Mouse (Mus musculus): Measurements from ENCODE around the gene Ccdc73.
"Not testable (repeated sequence)": the region's sequence is repeated elsewhere in the genome, so short reads cannot be mapped to it uniquely, and the experiment has no call there.

Gene Ccdc73

DNA sequence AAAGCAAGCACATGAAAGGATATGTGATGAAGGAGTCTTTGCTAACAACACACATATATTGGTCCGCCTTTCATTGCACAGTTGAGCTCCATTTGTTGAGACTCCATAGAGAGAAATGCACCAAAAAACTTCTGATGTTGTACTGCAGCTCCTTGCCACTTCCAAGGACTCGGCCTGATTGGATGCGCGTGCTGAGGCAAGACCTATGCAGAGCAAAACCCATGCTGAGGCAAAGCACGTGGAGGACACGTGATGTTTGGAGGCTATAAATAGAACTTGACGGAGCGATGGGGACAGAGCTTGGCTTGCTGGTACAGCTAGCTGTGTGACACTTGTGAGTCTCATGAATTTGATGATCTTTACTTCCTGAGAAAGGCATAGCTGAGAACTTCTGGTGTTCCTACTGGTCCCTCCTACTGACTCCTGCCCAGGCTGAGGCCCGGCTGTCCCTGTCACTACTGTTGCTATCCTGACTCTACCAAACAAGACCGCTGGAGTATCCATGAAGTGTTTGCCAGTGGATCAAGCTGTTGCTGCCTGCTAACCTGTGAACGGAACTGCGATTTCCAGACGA is at the start of gene Ccdc73:
TSS of gene Ccdc73 (plus strand) at position 524 of the 574 bp plus-strand sequence.
- DNase-seq, result no peak

DNA sequence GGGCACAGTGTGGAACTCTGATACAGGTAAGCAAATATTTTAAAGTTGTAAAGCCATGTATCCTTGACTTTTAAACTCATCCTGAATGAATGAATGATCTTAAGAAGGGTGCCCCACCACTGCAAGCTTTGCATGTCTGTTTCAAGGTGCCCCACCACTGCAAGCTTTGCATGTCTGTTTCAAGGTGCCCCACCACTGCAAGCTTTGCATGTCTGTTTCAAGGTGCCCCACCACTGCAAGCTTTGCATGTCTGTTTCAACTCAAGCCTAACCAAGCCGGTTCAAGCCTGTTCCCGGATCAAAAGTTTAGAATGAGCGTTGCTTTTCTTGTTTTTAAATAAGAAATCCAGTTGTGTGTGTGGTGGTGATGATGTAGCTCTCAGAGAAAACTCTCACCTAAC is 48.8 kb upstream of the Ccdc73 start:
- DNase-seq, result not testable (repeated sequence)

DNA sequence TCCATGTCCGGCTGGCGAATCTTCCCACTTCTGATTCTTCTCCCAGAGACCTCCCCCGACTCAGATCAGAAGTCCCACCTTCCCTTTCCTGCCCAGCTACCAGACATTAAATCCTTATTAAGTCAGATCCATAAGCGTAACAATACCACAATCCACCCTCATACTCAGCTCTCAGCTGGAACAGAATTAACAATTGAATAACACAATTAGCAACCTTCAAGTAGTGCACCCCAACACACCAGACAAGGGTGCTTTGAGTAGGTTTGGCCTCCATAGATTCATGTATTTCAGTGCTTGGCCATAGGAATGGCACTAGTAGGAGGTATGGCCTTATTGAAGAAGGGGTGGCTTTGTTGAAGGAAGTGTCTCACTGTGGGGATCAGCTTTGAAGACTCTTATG is 41.4 kb upstream of the Ccdc73 start:
- DNase-seq, result no peak

- no peak for DNase-seq
Measured at GRCm38 (mm10) chr2:104832486-104832885, 35.1 kb upstream of the Ccdc73 start.

DNA sequence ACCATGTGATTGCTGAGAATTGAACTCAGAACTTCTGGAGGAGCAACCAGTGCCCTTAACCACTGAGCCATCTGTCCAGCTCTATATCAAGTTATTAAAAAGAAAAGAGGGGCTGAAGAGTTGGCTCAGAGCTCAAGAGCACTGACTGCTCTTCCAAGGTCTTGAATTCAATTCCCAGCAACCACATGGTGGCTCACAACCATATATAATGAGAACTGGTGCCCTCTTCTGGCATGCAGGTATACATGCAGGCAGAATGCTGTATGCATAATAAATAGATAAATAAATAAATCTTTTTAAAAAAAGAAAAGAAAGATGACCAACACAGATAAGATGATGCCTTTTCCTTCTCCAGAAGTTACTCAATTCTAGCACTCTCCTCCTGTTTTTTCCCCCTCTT is 26.6 kb upstream of the Ccdc73 start:
- DNase-seq, result no peak

DNA sequence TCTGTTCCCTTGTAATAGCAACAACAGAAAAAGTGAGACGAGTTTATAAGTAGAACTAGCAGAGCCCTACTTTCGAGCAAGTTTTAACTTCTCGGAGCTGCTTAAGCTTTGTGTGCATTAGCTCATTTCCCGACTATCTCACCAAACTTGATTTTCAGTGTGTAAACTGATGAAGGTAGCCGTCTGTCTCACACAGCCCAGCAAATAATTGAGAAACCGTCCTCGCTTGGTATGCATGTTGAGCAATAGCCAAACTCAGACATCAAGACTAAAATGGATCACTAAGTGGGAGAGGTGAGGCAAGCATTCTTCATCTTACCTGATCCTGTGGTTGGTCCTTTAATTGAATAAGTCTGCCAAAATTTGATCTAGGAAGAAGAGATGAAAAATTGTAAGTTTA is 25.9 kb upstream of the Ccdc73 start:
- DNase-seq, result no peak

DNA sequence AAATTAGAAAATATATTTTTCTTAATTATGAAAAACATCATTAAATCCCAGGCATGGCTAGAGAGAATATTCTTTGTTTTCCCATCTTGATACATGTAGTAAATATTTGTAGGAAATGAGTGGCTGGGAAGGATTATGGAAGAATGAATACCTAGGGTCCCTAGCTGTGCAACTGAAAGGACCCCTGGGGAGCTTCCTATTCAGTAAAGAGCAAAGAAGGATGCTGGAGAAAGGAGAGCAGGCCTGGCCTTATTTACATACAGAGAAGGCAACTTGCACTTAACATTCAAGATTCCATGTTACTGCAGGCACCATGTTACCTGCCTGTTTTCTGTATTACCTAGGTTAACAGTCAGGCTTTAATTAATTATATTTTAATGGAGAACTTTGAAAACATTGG is 25.0 kb upstream of the Ccdc73 start:
- no peak for DNase-seq

DNA sequence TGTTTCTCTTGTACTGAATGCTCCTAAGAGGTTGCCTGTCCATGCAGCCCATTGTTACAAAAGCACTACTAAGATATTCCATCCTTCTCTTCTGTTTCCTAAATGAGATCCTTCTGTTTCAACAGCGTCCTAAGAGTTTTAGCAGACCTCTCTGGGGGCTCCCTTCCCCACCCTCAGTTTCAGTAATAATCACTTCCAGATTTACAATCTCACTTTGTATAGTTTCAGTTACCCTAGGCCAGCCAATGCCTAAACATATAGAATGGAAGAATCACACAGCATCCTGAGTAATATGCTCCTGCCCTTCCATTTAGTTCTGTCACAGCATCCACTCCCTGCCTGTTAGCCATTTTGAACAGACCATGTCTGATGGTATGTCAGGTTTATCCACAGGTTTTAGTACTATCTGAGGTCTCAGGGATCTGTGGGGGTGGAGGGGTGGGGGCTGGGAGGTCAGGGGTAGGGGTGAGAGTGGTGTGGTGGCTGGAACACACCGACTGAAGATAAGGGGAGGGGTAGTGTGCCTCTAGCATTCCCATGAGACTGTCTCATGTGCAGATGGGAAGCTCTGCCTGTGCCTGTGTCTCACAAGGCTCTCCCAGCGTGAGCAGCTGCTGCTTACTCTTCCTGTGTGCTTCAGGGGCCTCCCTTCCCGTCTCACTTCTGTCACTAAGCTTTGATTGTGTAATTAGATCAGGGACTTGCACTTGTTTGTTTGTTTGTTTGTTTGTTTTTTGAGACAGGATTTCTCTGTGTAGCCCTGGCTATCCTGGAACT is 20.8 kb upstream of the Ccdc73 start:
- DNase-seq, result no peak

- DNase-seq, result no peak
Measured at GRCm38 (mm10) chr2:104847645-104848044, 20.0 kb upstream of the Ccdc73 start.

- no peak for DNase-seq
Measured at GRCm38 (mm10) chr2:104848235-104849161, 19.1 kb upstream of the Ccdc73 start.

- peak; percentile 18 to 37 for DNase-seq
Measured at GRCm38 (mm10) chr2:104849276-104849990, 18.2 kb upstream of the Ccdc73 start, which contains the start of gene Prrg4. Gene Prrg4 (minus strand): TSS chr2:104849876.

- DNase-seq, result no peak
Measured at GRCm38 (mm10) chr2:104849991-104850359, 17.6 kb upstream of the Ccdc73 start.

- DNase-seq, result no peak
Measured at GRCm38 (mm10) chr2:104851686-104852085, 15.9 kb upstream of the Ccdc73 start.

GRCm38 (mm10) chr2:104852546-104852945 is 15.1 kb upstream of the Ccdc73 start:
- no peak for DNase-seq

GRCm38 (mm10) chr2:104854836-104855235 is 12.8 kb upstream of the Ccdc73 start:
- no peak for DNase-seq

DNA sequence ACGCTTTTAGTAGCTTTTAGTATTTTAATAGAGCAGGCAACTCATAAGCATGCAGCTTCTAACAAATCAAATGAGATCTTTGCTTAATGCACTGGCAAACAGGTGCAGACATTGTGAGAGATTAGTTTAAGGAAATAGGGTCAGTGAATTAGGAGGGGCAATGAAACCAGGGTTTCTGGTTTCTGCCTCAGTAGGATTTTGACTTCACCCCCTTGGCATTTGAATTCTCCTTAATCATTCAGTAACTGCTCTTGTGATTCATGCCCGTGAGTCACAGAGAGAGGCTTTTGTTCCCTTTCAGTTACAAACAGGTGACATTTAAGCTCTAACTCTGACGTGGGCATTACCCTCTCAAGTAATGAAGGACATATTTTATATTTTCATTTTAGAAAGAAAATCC is 11.9 kb upstream of the Ccdc73 start:
- no peak for DNase-seq

- no peak for DNase-seq
Measured at GRCm38 (mm10) chr2:104856218-104856617, 11.4 kb upstream of the Ccdc73 start.

- not testable (repeated sequence) for DNase-seq
Measured at GRCm38 (mm10) chr2:104858083-104858482, 9.5 kb upstream of the Ccdc73 start.

DNA sequence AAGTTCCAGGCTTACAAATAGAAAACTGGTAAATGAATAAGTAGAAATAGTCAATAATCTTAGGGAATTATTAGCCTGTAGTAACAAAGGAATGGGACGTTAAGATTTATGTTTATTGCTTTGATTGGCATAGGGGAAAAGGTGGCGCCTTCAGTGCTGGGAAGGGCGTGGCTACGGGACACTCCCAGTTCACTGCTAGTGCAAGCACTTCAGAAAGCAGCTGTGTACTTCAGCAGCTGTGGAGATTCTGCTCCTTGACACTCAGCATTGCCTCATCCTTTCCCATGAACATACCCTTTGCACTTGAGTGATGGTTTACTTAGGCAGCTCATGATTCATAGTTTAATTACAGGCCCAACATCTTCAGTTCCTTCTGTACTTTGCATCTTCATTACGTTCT is 8.5 kb upstream of the Ccdc73 start:
- no peak for DNase-seq

DNA sequence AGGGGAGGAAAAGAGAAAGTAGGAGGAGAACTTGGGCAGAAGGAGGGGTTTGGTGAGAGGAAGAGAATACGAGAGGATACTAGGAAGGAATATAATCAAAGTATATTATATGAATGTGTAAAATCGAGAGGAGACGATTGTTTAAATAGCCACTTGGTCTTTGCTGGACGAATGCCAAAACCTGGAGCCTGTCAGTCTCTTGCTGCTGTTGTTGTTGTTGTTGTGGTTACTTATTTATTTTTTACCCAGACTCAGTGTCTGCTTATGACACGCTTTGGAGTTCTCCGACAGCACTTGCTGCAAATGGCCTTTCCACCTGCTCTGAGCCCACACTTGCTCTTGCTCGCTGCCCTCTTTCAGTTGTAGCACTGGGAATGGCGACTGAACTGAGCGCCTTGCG is 7.2 kb upstream of the Ccdc73 start:
- no peak for DNase-seq

DNA sequence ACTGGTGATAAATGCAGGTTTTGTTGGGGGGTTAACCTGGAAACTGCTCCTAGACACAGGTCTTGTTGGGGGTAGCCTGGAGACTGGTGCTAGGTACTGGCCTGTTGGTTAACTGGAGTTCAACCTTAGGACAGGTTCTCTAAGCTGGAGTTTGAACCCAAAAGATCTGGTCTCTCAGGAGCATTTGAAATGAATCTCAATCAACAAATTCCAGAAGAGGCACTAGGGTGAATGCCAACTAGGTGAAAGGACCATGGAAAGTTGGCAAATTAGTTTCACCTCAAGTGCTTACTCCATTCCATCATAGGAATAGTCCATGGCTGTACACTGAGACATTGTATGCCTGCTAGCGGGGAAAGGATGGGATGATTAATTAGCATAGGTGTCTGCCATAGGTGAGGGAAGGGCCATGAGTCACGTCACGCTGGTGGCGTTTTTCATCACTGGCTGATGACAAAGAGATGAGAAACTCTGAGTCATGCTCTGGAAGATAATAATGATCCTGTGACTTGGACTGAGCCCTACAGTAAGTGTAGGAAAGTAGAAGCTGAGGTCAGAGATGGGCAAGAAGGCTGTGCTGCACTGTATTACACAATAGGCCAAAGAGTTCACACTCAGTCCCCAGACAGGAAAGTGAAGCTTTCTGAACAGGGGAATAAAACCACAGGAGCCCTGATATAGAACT is 3.3 kb upstream of the Ccdc73 start:
- DNase-seq, result no peak

DNA sequence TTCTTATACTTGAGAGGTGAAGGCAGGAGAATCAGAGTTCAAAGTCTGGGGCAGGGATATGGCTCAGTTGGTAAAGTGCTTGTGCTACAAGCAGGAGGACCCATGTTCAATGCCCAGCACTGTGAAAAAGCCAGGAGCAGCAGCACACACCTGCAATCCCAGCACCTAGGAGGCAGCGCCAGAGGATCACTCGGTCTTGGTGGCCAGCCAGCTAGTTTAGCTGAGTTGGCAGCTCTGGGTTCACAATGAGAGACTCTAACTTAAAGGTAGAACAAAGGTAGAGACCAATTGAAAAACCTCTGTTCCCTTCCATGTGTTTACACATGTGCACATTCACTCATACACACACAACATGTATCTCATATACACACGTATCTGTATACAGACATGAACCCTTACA is 1.5 kb downstream of the Ccdc73 start:
- DNase-seq, result no peak

Measured in cerebellum, postnatal 36 days (tissue).